Mouse (Mus musculus) liver, embryonic 15.5 days (tissue): ENCODE measurements around the gene Hnrnpu. TPM values are rescaled to one million over a fixed set of nuclear protein-coding genes. Genes with fewer than 3 reads are reported as not detected.
A peak's percentile ranks its signal among the peaks of the same experiment; 100 is the strongest.

Experiments used
- ATAC-seq: fragments of 200-750 bp; cut with Nextera tagmentation; 2 replicates; pipeline ENCODE4 v1.8.0; 2017; ENCODE audit warnings: moderate number of reproducible peaks, mild to moderate bottlenecking, moderate library complexity; ENCODE audit not compliant: insufficient read depth
- H3K27ac ChIP-seq: fragments of 300-500 bp; sonication (generic); replicated peaks from 2 replicates; pipeline ENCODE4 v1.5.1; 2015; ENCODE audit warnings: mild to moderate bottlenecking, inconsistent platforms
- H3K27me3 ChIP-seq: fragments of 300-500 bp; sonication (generic); 2 replicates; pipeline ENCODE4 v1.6.1; 2015; ENCODE audit warnings: mild to moderate bottlenecking, inconsistent platforms
- H3K36me3 ChIP-seq: fragments of 300-500 bp; sonication (generic); replicated peaks from 2 replicates; pipeline ENCODE4 v1.6.1; 2015; ENCODE audit warnings: moderate library complexity, mild to moderate bottlenecking, inconsistent platforms
- H3K4me1 ChIP-seq: fragments of 300-500 bp; sonication (generic); replicated peaks from 2 replicates; pipeline ENCODE4 v1.6.1; 2015; ENCODE audit warnings: inconsistent platforms
- H3K4me2 ChIP-seq: fragments of 300-500 bp; sonication (generic); 2 replicates; pipeline ENCODE4 v1.6.1; 2015; ENCODE audit warnings: moderate library complexity, mild to moderate bottlenecking, inconsistent platforms
- H3K4me3 ChIP-seq: fragments of 300-500 bp; sonication (generic); replicated peaks from 2 replicates; pipeline ENCODE4 v1.5.1; 2015; ENCODE audit warnings: mild to moderate bottlenecking, inconsistent platforms
- H3K9ac ChIP-seq: fragments of 300-500 bp; sonication (generic); 2 replicates; pipeline ENCODE4 v1.6.1; 2015; ENCODE audit warnings: moderate library complexity, mild to moderate bottlenecking, inconsistent platforms
- H3K9me3 ChIP-seq: fragments of 300-500 bp; sonication (generic); replicated peaks from 2 replicates; pipeline ENCODE4 v1.6.1; 2016; ENCODE audit warnings: inconsistent platforms
- WGBS: fragments of 180-500 bp; shearing (Covaris S2); methylation state at CpG from one replicate; pipeline ENCODE4 v1.1.7; 2015; ENCODE audit warnings: mixed read lengths; ENCODE audit not compliant: insufficient replicate concordance; 5-methylcytosine and 5-hydroxymethylcytosine counted together
- microRNA-seq: library from miRNA; unstranded; fragments of <30 nt; microRNA quantifications from one replicate; pipeline ENCODE4, GENCODE M21; 2016
- polyA plus RNA-seq: library from polyadenylated mRNA; unstranded; fragments of >200 nt; fragmentation: Nextera tagmentation; extraction: Ambion mirVana; gene quantifications from 2 replicates; pipeline ENCODE4 v1.2.1, GENCODE M21; 2015

Hnrnpu gene
- polyA plus RNA-seq, 1 experiment from 2014 or later: 167 TPM

- Histone ChIP-seq H3K4me2 (peak overlapping the region; percentile 74), H3K4me3 (no peak overlapping the region), H3K36me3 (no peaks in the 10 kb centered on the region), H3K4me1 (peaks cover 5% of the 10 kb centered on the region; the same call in 1 of the 2 replicates), H3K27ac (no peak overlapping the region), H3K27me3 (peaks cover 36% of the 10 kb centered on the region), H3K9ac (no peak overlapping the region), H3K9me3 (no peaks in the 10 kb centered on the region)
- 46% methylated on average over 9 of the region's 9 CpGs for WGBS
- ATAC-seq: no peak
These were observed 62.3 kb downstream of the Hnrnpu start for GRCm38 (mm10) chr1:178275174-178275730.

Small RNA genes within 50 kb of the gene (microRNA-seq; reads per million reads assigned to microRNA genes)
- gene Gm27458: not detected

Other genes with a start within 250 kb of the Hnrnpu start
- gene Desi2, start 150.4 kb downstream of the Hnrnpu start, polyA plus RNA-seq: 8.0 and 8.6 TPM in 2 replicates
- 60.2 and 78.6 TPM in 2 replicates for gene Cox20, start 18.7 kb downstream of the Hnrnpu start, polyA plus RNA-seq
- 1.8 and 2.4 TPM in 2 replicates for gene Efcab2, start 68.3 kb upstream of the Hnrnpu start, polyA plus RNA-seq
- gene Kif26b, start 191.3 kb upstream of the Hnrnpu start, polyA plus RNA-seq: 0.06 and 0.09 TPM in 2 replicates